In the genomic region with DNA sequence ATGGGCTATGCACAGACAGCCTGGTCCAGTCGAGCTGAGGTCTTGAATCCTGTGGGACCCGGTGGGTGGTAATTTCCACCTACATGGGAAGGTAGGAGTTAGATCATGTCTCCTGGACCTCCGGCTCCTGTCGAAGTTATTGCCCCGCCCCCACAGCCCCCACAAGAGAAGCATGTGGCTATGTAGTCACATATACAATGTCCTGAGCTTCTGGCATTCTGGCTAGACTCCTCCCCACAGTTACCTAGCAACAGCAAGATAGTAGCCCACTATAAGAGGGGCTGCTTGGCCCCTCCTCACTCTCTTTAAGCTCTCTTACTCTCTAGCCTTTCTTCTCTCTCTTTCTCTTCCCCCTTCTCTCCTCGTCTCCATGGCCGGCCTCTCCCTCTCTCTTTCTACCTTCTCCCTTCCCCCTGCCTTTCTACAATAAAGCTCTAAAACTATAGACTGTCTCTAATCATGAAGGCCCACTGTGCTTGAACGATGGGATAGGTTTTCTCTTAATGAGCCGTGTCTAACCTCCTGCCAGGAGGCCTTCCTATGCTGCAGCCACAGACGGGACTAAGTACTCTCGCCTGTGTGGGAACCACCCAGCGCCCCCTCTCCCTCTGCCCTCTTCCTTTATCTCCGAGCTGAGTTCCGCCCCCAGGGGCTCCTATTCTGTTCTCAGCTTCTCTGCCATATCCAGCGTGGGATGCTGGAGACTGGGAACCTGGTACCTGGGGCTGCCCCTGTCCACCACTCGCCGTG, we compare ENCODE assay signal across 12 mouse cellular contexts. TPM values are rescaled to one million over a fixed set of nuclear protein-coding genes. Genes with fewer than 3 reads are reported as not detected.
DNase-seq lines count a peak whose midpoint lies in the region; ATAC-seq and TF ChIP-seq lines count a peak whose summit lies in the region.
"Had no signal": no experiment of that assay in that cellular context is flagged by ENCODE, and none has a peak within 500 bp of the region (broad histone marks: within the 10 kb centered on the region; RNA-seq: fewer than 3 reads in every experiment).

No protein-coding gene starts in this region.

- H3K4me3 ChIP-seq in lung, embryonic 14.5 days (ENCODE audit: low read depth, low read length), result no peak overlapping the region
- no peak overlapping the region for H3K4me3 ChIP-seq in lung, adult 2 months (replicated peaks; ENCODE audit: extremely low read depth, low read depth, low read length)
- H3K4me3 ChIP-seq in forebrain, embryonic 10.5 days, result no peak overlapping the region; the same call in 1 of the 2 replicates
- H3K4me3 ChIP-seq in hindbrain, postnatal 0 days (ENCODE audit: low read length), result no peak overlapping the region
- no peak overlapping the region for H3K4me3 ChIP-seq in neural tube, embryonic 12.5 days
- no peak overlapping the region for H3K4me3 ChIP-seq in heart, embryonic 11.5 days (ENCODE audit: low read depth, low read length)

- H3K27me3 ChIP-seq in lung, embryonic 14.5 days (ENCODE audit: insufficient read depth, low read length), result no peaks in the 10 kb centered on the region
- no peaks in the 10 kb centered on the region for H3K27me3 ChIP-seq in forebrain, embryonic 10.5 days (ENCODE audit: poor library complexity, severe bottlenecking)
- no peaks in the 10 kb centered on the region for H3K27me3 ChIP-seq in hindbrain, postnatal 0 days (ENCODE audit: insufficient read depth, low read length)
- no peaks in the 10 kb centered on the region for H3K27me3 ChIP-seq in neural tube, embryonic 12.5 days (replicated peaks)
- H3K27me3 ChIP-seq in heart, embryonic 11.5 days (ENCODE audit: control insufficient read depth, insufficient read depth, low read length), result no peaks in the 10 kb centered on the region

- H3K4me1 ChIP-seq in lung, embryonic 14.5 days (ENCODE audit: insufficient read depth), result no peaks in the 10 kb centered on the region
- H3K4me1 ChIP-seq in lung, adult 2 months (ENCODE audit: control insufficient read depth, insufficient read depth, low read length), result no peaks in the 10 kb centered on the region
- H3K4me1 ChIP-seq in forebrain, embryonic 10.5 days, result peaks cover 32% of the 10 kb centered on the region
- no peaks in the 10 kb centered on the region for H3K4me1 ChIP-seq in hindbrain, postnatal 0 days (ENCODE audit: insufficient read depth, low read length)
- H3K4me1 ChIP-seq in neural tube, embryonic 12.5 days, result peaks cover 14% of the 10 kb centered on the region
- H3K4me1 ChIP-seq in heart, embryonic 11.5 days (ENCODE audit: control insufficient read depth, insufficient read depth, low read length), result 0 out of 2 replicates have a peak, but pooled peaks cover 5% of the 10 kb centered on the region

- no peak overlapping the region for H3K27ac ChIP-seq in lung, embryonic 14.5 days (ENCODE audit: low read depth)
- peak overlapping the region; percentile 81 for H3K27ac ChIP-seq in forebrain, embryonic 10.5 days
- H3K27ac ChIP-seq in hindbrain, postnatal 0 days, result no peak overlapping the region
- no peak overlapping the region for H3K27ac ChIP-seq in neural tube, embryonic 12.5 days
- no peak overlapping the region for H3K27ac ChIP-seq in heart, embryonic 11.5 days (ENCODE audit: low read depth, low read length)

- no peaks in the 10 kb centered on the region for H3K36me3 ChIP-seq in lung, embryonic 14.5 days (ENCODE audit: insufficient read depth)
- no peaks in the 10 kb centered on the region for H3K36me3 ChIP-seq in forebrain, embryonic 10.5 days (replicated peaks)
- H3K36me3 ChIP-seq in hindbrain, postnatal 0 days (ENCODE audit: insufficient read depth, low read length), result no peaks in the 10 kb centered on the region
- H3K36me3 ChIP-seq in neural tube, embryonic 12.5 days, result no peaks in the 10 kb centered on the region
- no peaks in the 10 kb centered on the region for H3K36me3 ChIP-seq in heart, embryonic 11.5 days (ENCODE audit: control insufficient read depth, insufficient read depth, low read length)

- DNase-seq in lung, embryonic 14.5 days, result no peak
- DNase-seq in lung, adult 2 months, result no peak
- DNase-seq in forebrain, embryonic 10.5 days (ENCODE audit: extremely low spot score, low spot score), result peak; percentile 27
- DNase-seq in hindbrain, postnatal 0 days (ENCODE audit: low spot score), result no peak
- DNase-seq in right cerebral cortex, adult 2 months (ENCODE audit: low spot score in 2 of 2), result no peak
- no peak for DNase-seq in kidney, postnatal 4 days
- DNase-seq: left cerebral cortex, postnatal 4 days; thymus, adult 18-20 months had no signal

- H3K9me3 ChIP-seq in lung, embryonic 14.5 days (ENCODE audit: low read depth, low read length), result no peaks in the 10 kb centered on the region
- no peaks in the 10 kb centered on the region for H3K9me3 ChIP-seq in forebrain, embryonic 10.5 days
- H3K9me3 ChIP-seq in hindbrain, postnatal 0 days (ENCODE audit: low read length), result no peaks in the 10 kb centered on the region
- no peaks in the 10 kb centered on the region for H3K9me3 ChIP-seq in neural tube, embryonic 12.5 days
- H3K9me3 ChIP-seq in heart, embryonic 11.5 days (replicated peaks; ENCODE audit: control insufficient read depth, low read length), result no peaks in the 10 kb centered on the region

- no peak for TF ChIP-seq CTCF in lung, embryonic 14.5 days (IDR thresholded peaks at IDR 0.05; ENCODE audit: low read depth)
- TF ChIP-seq CTCF in lung, adult 2 months (IDR thresholded peaks at IDR 0.05; ENCODE audit: insufficient read depth, low read length), result no peak
- TF ChIP-seq CTCF in hindbrain, postnatal 0 days (IDR thresholded peaks at IDR 0.05; ENCODE audit: low read depth), result no peak

- 47% methylated on average over 17 of the region's 17 CpGs for WGBS in lung, embryonic 14.5 days
- WGBS in lung, adult 2 months, result 62% methylated on average over 17 of the region's 17 CpGs
- WGBS in forebrain, embryonic 10.5 days, result 32% methylated on average over 17 of the region's 17 CpGs
- 14% methylated on average over 17 of the region's 17 CpGs for WGBS in hindbrain, postnatal 0 days
- 19% methylated on average over 17 of the region's 17 CpGs for WGBS in neural tube, embryonic 12.5 days
- 43% methylated on average over 17 of the region's 17 CpGs for WGBS in heart, embryonic 11.5 days (ENCODE audit: insufficient replicate concordance)

- no peak overlapping the region for H3K9ac ChIP-seq in lung, embryonic 14.5 days
- H3K9ac ChIP-seq in hindbrain, postnatal 0 days (replicated peaks; ENCODE audit: low read length), result no peak overlapping the region
- no peak overlapping the region for H3K9ac ChIP-seq in neural tube, embryonic 12.5 days
- no peak overlapping the region for H3K9ac ChIP-seq in heart, embryonic 11.5 days (ENCODE audit: low read depth, low read length)

- no peak overlapping the region for H3K4me2 ChIP-seq in lung, embryonic 14.5 days
- no peak overlapping the region for H3K4me2 ChIP-seq in hindbrain, postnatal 0 days (ENCODE audit: low read depth, low read length)
- peak overlapping the region; percentile 21 for H3K4me2 ChIP-seq in neural tube, embryonic 12.5 days (replicated peaks)
- H3K4me2 ChIP-seq in heart, embryonic 11.5 days, result no peak overlapping the region

- peak; percentile 42; the same call in 1 of the 2 replicates for ATAC-seq in lung, embryonic 14.5 days (ENCODE audit: insufficient read depth)
- ATAC-seq in hindbrain, postnatal 0 days, result peak; percentile 81
- peak; percentile 92 for ATAC-seq in neural tube, embryonic 12.5 days (ENCODE audit: low FRiP score, low read depth)
- ATAC-seq in heart, embryonic 11.5 days (replicated peaks; ENCODE audit: insufficient number of reproducible peaks, low FRiP score, low TSS enrichment), result no peak
- ATAC-seq: lung, postnatal 0 days had no signal

- TF ChIP-seq POLR2A in lung, adult 2 months (IDR thresholded peaks at IDR 0.05; ENCODE audit: borderline replicate concordance, extremely low read depth, low read depth, low read length), result no peak

RNA-seq across cellular contexts. Expression of gene Gpr83, which starts 12.3 kb away (rescaled TPM):
- 0.13 and 0.24 TPM in 2 replicates for polyA plus RNA-seq in lung, embryonic 14.5 days (2014; fragmentation: Nextera tagmentation; extraction: Ambion mirVana)
- 0.27 and 0.32 TPM in 2 replicates for polyA plus RNA-seq in lung, adult 2 months (2012; rRNA removed)
- polyA plus RNA-seq in forebrain, embryonic 10.5 days (2016; fragmentation: Nextera tagmentation; extraction: Ambion mirVana), result 0.14 and 0.30 TPM in 2 replicates
- 1.4 and 3.7 TPM in 2 replicates for total RNA-seq in hindbrain, postnatal 0 days (2014; rRNA removed)
- 1.8 TPM in 2 replicates for polyA plus RNA-seq in hindbrain, postnatal 0 days (2015; fragmentation: Nextera tagmentation; extraction: Ambion mirVana)
- 0.42 and 0.90 TPM in 2 replicates for polyA plus RNA-seq in neural tube, embryonic 12.5 days (2016; fragmentation: Nextera tagmentation; extraction: Ambion mirVana)
- polyA plus RNA-seq in heart, embryonic 11.5 days (2014; fragmentation: Nextera tagmentation; extraction: Ambion mirVana), result 0.11 TPM in 1 of 2 replicates, not detected in the other

RNA-seq across cellular contexts. Expression of gene Izumo1r, which starts 31.4 kb away (rescaled TPM):
- polyA plus RNA-seq in lung, embryonic 14.5 days (2014; fragmentation: Nextera tagmentation; extraction: Ambion mirVana), result 0.34 and 0.47 TPM in 2 replicates
- 1.5 TPM in 2 replicates for polyA plus RNA-seq in lung, adult 2 months (2012; rRNA removed)
- 0.22 TPM in 1 of 2 replicates, not detected in the other for polyA plus RNA-seq in forebrain, embryonic 10.5 days (2016; fragmentation: Nextera tagmentation; extraction: Ambion mirVana)
- not detected in 2 replicates for total RNA-seq in hindbrain, postnatal 0 days (2014; rRNA removed)
- polyA plus RNA-seq in hindbrain, postnatal 0 days (2015; fragmentation: Nextera tagmentation; extraction: Ambion mirVana), result not detected in 2 replicates
- polyA plus RNA-seq in neural tube, embryonic 12.5 days (2016; fragmentation: Nextera tagmentation; extraction: Ambion mirVana), result not detected in 2 replicates
- not detected in 2 replicates for polyA plus RNA-seq in heart, embryonic 11.5 days (2014; fragmentation: Nextera tagmentation; extraction: Ambion mirVana)
- total RNA-seq: left cerebral cortex, postnatal 4 days had no signal
- polyA plus RNA-seq: heart, embryonic 14.5 days had no signal
